Mouse (Mus musculus): ENCODE results near the gene Svop. TPM values are rescaled to one million over a fixed set of nuclear protein-coding genes. Genes with fewer than 3 reads are reported as not detected.

Svop gene
- polyA plus RNA-seq, 1 experiment from 2014 or later, result 2.1 TPM

- Histone ChIP-seq H3K9ac (ENCODE audit: low read depth, low read length) (peak overlapping the region; percentile 19; the same call in 1 of the 2 replicates), H3K27ac (replicated peaks; ENCODE audit: low read depth, low read length) (no peak overlapping the region), H3K27me3 (replicated peaks; ENCODE audit: control insufficient read depth, insufficient read depth, low read length) (no peaks in the 10 kb centered on the region), H3K4me1 (ENCODE audit: control insufficient read depth, insufficient read depth, low read length) (no peaks in the 10 kb centered on the region), H3K4me3 (ENCODE audit: low read depth, low read length) (peak overlapping the region; percentile 24; the same call in 1 of the 2 replicates), H3K36me3 (ENCODE audit: control insufficient read depth, insufficient read depth, low read length) (no peaks in the 10 kb centered on the region), H3K4me2 (ENCODE audit: low read depth, low read length) (peak overlapping the region; percentile 51), H3K9me3 (ENCODE audit: control insufficient read depth, low read length) (no peaks in the 10 kb centered on the region)
- DNase-seq (ENCODE audit: low spot score) (no peak), ATAC-seq (ENCODE audit: low read depth) (no peak)
- 17% methylated on average over 7 of the region's 7 CpGs for WGBS
These were observed 853 bp downstream of the Svop start for GRCm38 (mm10) chr5:114090421-114091013.

- Histone ChIP-seq H3K4me2 (ENCODE audit: low read depth, low read length) (no peak overlapping the region), H3K4me3 (ENCODE audit: low read depth, low read length) (no peak overlapping the region), H3K9ac (ENCODE audit: low read depth, low read length) (no peak overlapping the region), H3K36me3 (ENCODE audit: control insufficient read depth, insufficient read depth, low read length) (no peaks in the 10 kb centered on the region), H3K27me3 (replicated peaks; ENCODE audit: control insufficient read depth, insufficient read depth, low read length) (no peaks in the 10 kb centered on the region), H3K27ac (replicated peaks; ENCODE audit: low read depth, low read length) (no peak overlapping the region), H3K9me3 (ENCODE audit: control insufficient read depth, low read length) (no peaks in the 10 kb centered on the region), H3K4me1 (ENCODE audit: control insufficient read depth, insufficient read depth, low read length) (no peaks in the 10 kb centered on the region)
- DNase-seq (ENCODE audit: low spot score) (no peak), ATAC-seq (ENCODE audit: low read depth) (no peak)
- 67% methylated on average over 12 of the region's 12 CpGs for WGBS
These were observed 3.4 kb downstream of the Svop start for GRCm38 (mm10) chr5:114087875-114088480.

- 81% methylated on average over 14 of the region's 14 CpGs for WGBS
- Histone ChIP-seq H3K9ac (ENCODE audit: low read depth, low read length) (no peak overlapping the region), H3K27me3 (replicated peaks; ENCODE audit: control insufficient read depth, insufficient read depth, low read length) (no peaks in the 10 kb centered on the region), H3K27ac (replicated peaks; ENCODE audit: low read depth, low read length) (no peak overlapping the region), H3K9me3 (ENCODE audit: control insufficient read depth, low read length) (no peaks in the 10 kb centered on the region), H3K36me3 (ENCODE audit: control insufficient read depth, insufficient read depth, low read length) (no peaks in the 10 kb centered on the region), H3K4me2 (ENCODE audit: low read depth, low read length) (no peak overlapping the region), H3K4me1 (ENCODE audit: control insufficient read depth, insufficient read depth, low read length) (no peaks in the 10 kb centered on the region), H3K4me3 (ENCODE audit: low read depth, low read length) (no peak overlapping the region)
- ATAC-seq (ENCODE audit: low read depth) (no peak), DNase-seq (ENCODE audit: low spot score) (no peak)
These were observed 5.9 kb downstream of the Svop start for GRCm38 (mm10) chr5:114085501-114085900.

- Histone ChIP-seq H3K36me3 (ENCODE audit: control insufficient read depth, insufficient read depth, low read length) (no peaks in the 10 kb centered on the region), H3K4me2 (ENCODE audit: low read depth, low read length) (no peak overlapping the region), H3K27ac (replicated peaks; ENCODE audit: low read depth, low read length) (no peak overlapping the region), H3K4me3 (ENCODE audit: low read depth, low read length) (no peak overlapping the region), H3K9me3 (ENCODE audit: control insufficient read depth, low read length) (no peaks in the 10 kb centered on the region), H3K4me1 (ENCODE audit: control insufficient read depth, insufficient read depth, low read length) (no peaks in the 10 kb centered on the region), H3K9ac (ENCODE audit: low read depth, low read length) (no peak overlapping the region), H3K27me3 (replicated peaks; ENCODE audit: control insufficient read depth, insufficient read depth, low read length) (no peaks in the 10 kb centered on the region)
- DNase-seq (ENCODE audit: low spot score) (no peak), ATAC-seq (ENCODE audit: low read depth) (no peak)
- WGBS, result 59% methylated on average over 8 of the region's 8 CpGs
These were observed 14.4 kb downstream of the Svop start for GRCm38 (mm10) chr5:114077009-114077408.

- WGBS, result 65% methylated on average over 2 of the region's 2 CpGs
- no peaks in the 10 kb centered on the region for H3K9me3 ChIP-seq (ENCODE audit: control insufficient read depth, low read length)
- H3K4me1 ChIP-seq (ENCODE audit: control insufficient read depth, insufficient read depth, low read length), result no peaks in the 10 kb centered on the region
- H3K9ac ChIP-seq (ENCODE audit: low read depth, low read length), result no peak overlapping the region
- DNase-seq (ENCODE audit: low spot score) (no peak), ATAC-seq (ENCODE audit: low read depth) (no peak)
- H3K36me3 ChIP-seq (ENCODE audit: control insufficient read depth, insufficient read depth, low read length), result no peaks in the 10 kb centered on the region
- no peak overlapping the region for H3K4me3 ChIP-seq (ENCODE audit: low read depth, low read length)
- H3K27ac ChIP-seq (replicated peaks; ENCODE audit: low read depth, low read length), result no peak overlapping the region
- no peak overlapping the region for H3K4me2 ChIP-seq (ENCODE audit: low read depth, low read length)
- H3K27me3 ChIP-seq (replicated peaks; ENCODE audit: control insufficient read depth, insufficient read depth, low read length), result no peaks in the 10 kb centered on the region
These were observed 19.1 kb downstream of the Svop start for GRCm38 (mm10) chr5:114072262-114072661.

- Histone ChIP-seq H3K4me1 (ENCODE audit: control insufficient read depth, insufficient read depth, low read length) (no peaks in the 10 kb centered on the region), H3K27me3 (replicated peaks; ENCODE audit: control insufficient read depth, insufficient read depth, low read length) (no peaks in the 10 kb centered on the region), H3K9me3 (ENCODE audit: control insufficient read depth, low read length) (no peaks in the 10 kb centered on the region), H3K27ac (replicated peaks; ENCODE audit: low read depth, low read length) (no peak overlapping the region), H3K9ac (ENCODE audit: low read depth, low read length) (no peak overlapping the region), H3K4me2 (ENCODE audit: low read depth, low read length) (no peak overlapping the region), H3K4me3 (ENCODE audit: low read depth, low read length) (no peak overlapping the region), H3K36me3 (ENCODE audit: control insufficient read depth, insufficient read depth, low read length) (no peaks in the 10 kb centered on the region)
- ATAC-seq (ENCODE audit: low read depth) (no peak), DNase-seq (ENCODE audit: low spot score) (no peak)
- 93% methylated on average over 4 of the region's 4 CpGs for WGBS
These were observed 20.5 kb downstream of the Svop start for GRCm38 (mm10) chr5:114070858-114071257.

GRCm38 (mm10) chr5:114067982-114068381, 23.4 kb downstream of the Svop start:
- ATAC-seq (ENCODE audit: low read depth), result no peak

GRCm38 (mm10) chr5:114067543-114067942, 23.8 kb downstream of the Svop start:
- Histone ChIP-seq H3K4me1 (ENCODE audit: control insufficient read depth, insufficient read depth, low read length) (no peaks in the 10 kb centered on the region), H3K9me3 (ENCODE audit: control insufficient read depth, low read length) (no peaks in the 10 kb centered on the region), H3K9ac (ENCODE audit: low read depth, low read length) (no peak overlapping the region), H3K36me3 (ENCODE audit: control insufficient read depth, insufficient read depth, low read length) (no peaks in the 10 kb centered on the region), H3K4me3 (ENCODE audit: low read depth, low read length) (no peak overlapping the region), H3K4me2 (ENCODE audit: low read depth, low read length) (no peak overlapping the region), H3K27me3 (replicated peaks; ENCODE audit: control insufficient read depth, insufficient read depth, low read length) (no peaks in the 10 kb centered on the region), H3K27ac (replicated peaks; ENCODE audit: low read depth, low read length) (no peak overlapping the region)
- ATAC-seq (ENCODE audit: low read depth) (no peak), DNase-seq (ENCODE audit: low spot score) (no peak)
- WGBS, result 71% methylated on average over 9 of the region's 9 CpGs

More at GRCm38 (mm10) chr5:114067982-114068381, 23.4 kb downstream of the Svop start:
- no peaks in the 10 kb centered on the region for H3K36me3 ChIP-seq (ENCODE audit: control insufficient read depth, insufficient read depth, low read length)
- H3K27me3 ChIP-seq (replicated peaks; ENCODE audit: control insufficient read depth, insufficient read depth, low read length), result no peaks in the 10 kb centered on the region
- no peak for DNase-seq (ENCODE audit: low spot score)
- H3K9me3 ChIP-seq (ENCODE audit: control insufficient read depth, low read length), result no peaks in the 10 kb centered on the region
- WGBS, result 69% methylated on average over 9 of the region's 9 CpGs
- no peaks in the 10 kb centered on the region for H3K4me1 ChIP-seq (ENCODE audit: control insufficient read depth, insufficient read depth, low read length)
- H3K4me3 ChIP-seq (ENCODE audit: low read depth, low read length), result no peak overlapping the region
- H3K27ac ChIP-seq (replicated peaks; ENCODE audit: low read depth, low read length), result no peak overlapping the region
- no peak overlapping the region for H3K4me2 ChIP-seq (ENCODE audit: low read depth, low read length)
- no peak overlapping the region for H3K9ac ChIP-seq (ENCODE audit: low read depth, low read length)

- no peak overlapping the region for H3K4me2 ChIP-seq (ENCODE audit: low read depth, low read length)
- 29% methylated on average over 6 of the region's 6 CpGs for WGBS
- no peaks in the 10 kb centered on the region for H3K9me3 ChIP-seq (ENCODE audit: control insufficient read depth, low read length)
- H3K36me3 ChIP-seq (ENCODE audit: control insufficient read depth, insufficient read depth, low read length), result no peaks in the 10 kb centered on the region
- H3K9ac ChIP-seq (ENCODE audit: low read depth, low read length), result no peak overlapping the region
- H3K27me3 ChIP-seq (replicated peaks; ENCODE audit: control insufficient read depth, insufficient read depth, low read length), result no peaks in the 10 kb centered on the region
- H3K4me1 ChIP-seq (ENCODE audit: control insufficient read depth, insufficient read depth, low read length), result no peaks in the 10 kb centered on the region
- H3K4me3 ChIP-seq (ENCODE audit: low read depth, low read length), result no peak overlapping the region
- no peak overlapping the region for H3K27ac ChIP-seq (replicated peaks; ENCODE audit: low read depth, low read length)
- ATAC-seq (ENCODE audit: low read depth), result no peak
- DNase-seq (ENCODE audit: low spot score), result no peak
These were observed 24.8 kb downstream of the Svop start for GRCm38 (mm10) chr5:114066601-114067000.
